Mouse (Mus musculus): ENCODE measurements around the gene Ttll9.

Gene Ttll9

DNA sequence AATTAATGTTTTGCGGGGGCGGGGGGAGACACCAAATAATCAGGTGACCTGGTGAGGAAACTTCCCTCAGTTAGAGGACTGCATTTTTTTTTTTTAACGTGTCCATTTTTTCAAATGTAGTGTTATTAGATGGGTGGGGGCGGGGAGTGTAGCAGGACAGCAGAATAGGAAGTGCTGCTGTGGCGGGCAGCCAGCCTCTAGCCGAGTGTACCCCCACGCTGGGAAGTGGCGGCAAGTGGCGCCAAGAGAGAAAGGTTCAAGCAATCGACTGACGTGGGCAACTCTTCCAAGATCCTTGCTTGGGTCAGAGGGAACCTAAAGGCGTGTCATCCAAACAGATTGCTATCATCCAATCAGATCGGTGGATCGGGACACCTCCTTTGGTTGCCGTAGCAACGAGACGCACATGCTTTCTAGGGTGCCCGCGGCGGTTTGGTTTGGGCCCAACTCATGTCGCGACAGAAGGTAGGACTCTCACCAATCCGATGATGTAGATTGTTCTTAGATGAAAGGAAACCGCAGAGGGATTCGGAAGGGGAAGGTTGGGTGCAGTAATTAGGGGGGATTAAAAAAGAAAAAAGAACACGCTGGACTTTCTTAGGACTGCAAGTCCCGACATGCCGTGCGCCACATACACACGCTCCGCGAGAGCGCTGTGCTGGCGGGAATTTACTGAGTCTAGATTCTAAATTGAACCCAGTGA, at the start of gene Ttll9:
Gene Ttll9, plus strand, starts transcription at position 395 of the 703 bp plus-strand sequence.
- DNase-seq = peak; percentile 88 to 92

GRCm38 (mm10) chr2:152913471-152913870, 48.8 kb upstream of the Ttll9 start:
- no peak for DNase-seq

GRCm38 (mm10) chr2:152914310-152915120, 47.8 kb upstream of the Ttll9 start:
- DNase-seq = peak; percentile 85 to 88

GRCm38 (mm10) chr2:152915453-152915852, 46.8 kb upstream of the Ttll9 start:
- no peak for DNase-seq

DNA sequence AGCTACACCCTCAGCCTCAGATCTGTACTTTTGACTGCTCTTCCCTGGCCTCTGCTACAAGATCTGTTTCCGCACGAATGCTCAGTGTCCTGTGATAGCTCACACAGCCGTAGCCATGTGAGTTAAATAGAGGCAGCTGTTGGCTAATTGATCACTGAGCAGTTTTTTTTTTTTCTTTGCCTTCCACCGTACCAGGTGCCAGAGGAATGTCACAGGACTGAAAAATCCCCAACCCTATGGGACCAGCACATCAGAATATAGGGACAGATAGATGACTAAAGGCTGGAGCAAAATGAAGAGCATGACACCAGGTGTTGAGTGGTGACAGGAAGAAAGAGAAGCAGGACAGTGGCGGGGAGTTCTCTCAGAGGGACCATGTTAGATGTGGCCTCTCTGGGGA, 46.2 kb upstream of the Ttll9 start:
- no peak for DNase-seq

GRCm38 (mm10) chr2:152917671-152918070, 44.6 kb upstream of the Ttll9 start:
- DNase-seq = no peak

GRCm38 (mm10) chr2:152922376-152922775, 39.9 kb upstream of the Ttll9 start:
- DNase-seq = no peak

GRCm38 (mm10) chr2:152923621-152924020, 38.7 kb upstream of the Ttll9 start:
- no peak for DNase-seq

- DNase-seq = no peak
These were observed 38.2 kb upstream of the Ttll9 start for GRCm38 (mm10) chr2:152924128-152924527.

DNA sequence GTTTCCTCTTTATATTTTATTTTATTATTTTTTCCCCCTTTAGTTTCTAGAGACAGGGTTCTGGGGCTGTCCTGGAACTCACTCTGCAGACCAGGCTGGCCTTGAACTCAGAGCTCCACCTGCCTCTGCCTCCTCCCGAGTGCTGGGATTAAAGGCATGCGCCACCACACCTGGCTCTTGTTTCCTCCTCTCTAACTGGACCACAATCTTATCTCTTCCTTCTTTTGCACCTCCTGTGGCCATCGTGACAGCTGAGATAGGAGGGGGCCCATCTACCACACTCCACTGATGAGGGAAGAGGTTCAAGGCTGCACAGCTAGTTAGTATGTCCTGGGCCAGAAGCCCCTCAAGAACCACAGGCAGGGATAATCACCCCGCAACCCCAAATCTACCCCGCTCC, 37.7 kb upstream of the Ttll9 start:
- no peak for DNase-seq

- peak; percentile 71 to 76 for DNase-seq
These were observed 37.0 kb upstream of the Ttll9 start for GRCm38 (mm10) chr2:152925189-152925872.

- DNase-seq = no peak
These were observed 35.4 kb upstream of the Ttll9 start for GRCm38 (mm10) chr2:152926896-152927295.

DNA sequence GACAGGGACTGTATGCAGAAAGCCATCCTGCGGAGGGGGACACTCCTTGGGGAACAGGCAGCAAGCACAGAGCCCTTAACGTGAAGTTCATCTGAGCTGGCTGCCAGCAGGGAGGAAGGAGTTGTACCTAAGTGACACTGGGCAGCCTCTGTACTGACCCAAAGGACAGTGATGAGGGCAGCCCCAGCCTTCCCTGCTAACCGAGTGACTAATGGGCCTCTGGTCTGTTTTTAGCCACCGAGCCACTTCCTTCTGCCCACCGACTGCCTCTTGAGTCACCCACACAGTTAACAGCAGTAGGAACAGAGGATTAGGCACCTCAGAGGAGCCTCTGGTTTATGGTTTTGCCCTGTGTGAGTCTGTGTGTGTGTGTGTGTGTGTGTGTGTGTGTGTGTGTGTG, 34.9 kb upstream of the Ttll9 start:
- DNase-seq = no peak

- DNase-seq = no peak
These were observed 33.9 kb upstream of the Ttll9 start for GRCm38 (mm10) chr2:152928219-152928987.

DNA sequence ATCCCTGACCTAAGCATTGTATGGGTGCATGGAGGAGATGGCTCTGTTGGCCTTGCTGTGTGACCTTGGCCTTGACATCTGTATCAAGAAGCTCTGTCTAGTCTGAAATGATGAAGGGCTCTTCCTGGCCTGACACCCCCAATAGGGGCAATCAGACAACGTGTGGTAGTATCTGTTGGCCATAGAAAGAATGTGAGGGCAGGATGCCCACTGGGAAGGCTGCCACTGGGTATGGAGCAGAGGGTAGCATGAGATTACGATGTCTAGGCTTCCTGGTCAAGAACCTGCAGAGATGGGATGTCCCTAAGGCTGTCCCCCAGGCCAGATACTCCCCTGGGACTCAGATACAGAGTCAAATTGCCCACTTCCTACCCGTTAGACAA, 33.3 kb upstream of the Ttll9 start:
- DNase-seq = no peak

DNA sequence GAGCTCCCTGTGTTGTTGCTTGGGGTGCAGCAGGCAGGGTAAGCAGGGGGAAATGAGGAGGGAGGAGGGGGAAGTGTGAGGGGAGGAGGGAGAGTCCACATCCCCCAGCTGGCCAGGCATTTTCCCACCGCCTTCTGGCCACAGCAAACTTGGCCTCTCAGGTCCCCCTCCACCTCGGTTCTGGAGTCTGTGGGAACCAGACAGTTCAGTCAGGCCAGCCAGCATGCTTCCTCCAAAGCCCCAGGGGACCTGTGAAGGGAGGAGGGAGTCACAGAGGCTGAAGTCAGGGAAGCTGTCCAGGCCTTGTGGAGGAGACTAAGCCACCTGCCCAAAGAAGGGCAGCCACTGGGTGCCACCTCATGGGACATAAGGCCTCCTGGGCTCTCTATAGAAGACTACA, 32.0 kb upstream of the Ttll9 start:
- DNase-seq = peak; percentile 55 to 64

GRCm38 (mm10) chr2:152931456-152932160, 30.7 kb upstream of the Ttll9 start:
- DNase-seq = peak in 1 of 2 experiments; percentile 25

GRCm38 (mm10) chr2:152933048-152933447, 29.2 kb upstream of the Ttll9 start, which contains the start of gene Foxs1:
TSS of gene Foxs1 (minus strand) at chr2:152933208.
- DNase-seq = peak; percentile 45 to 53

DNA sequence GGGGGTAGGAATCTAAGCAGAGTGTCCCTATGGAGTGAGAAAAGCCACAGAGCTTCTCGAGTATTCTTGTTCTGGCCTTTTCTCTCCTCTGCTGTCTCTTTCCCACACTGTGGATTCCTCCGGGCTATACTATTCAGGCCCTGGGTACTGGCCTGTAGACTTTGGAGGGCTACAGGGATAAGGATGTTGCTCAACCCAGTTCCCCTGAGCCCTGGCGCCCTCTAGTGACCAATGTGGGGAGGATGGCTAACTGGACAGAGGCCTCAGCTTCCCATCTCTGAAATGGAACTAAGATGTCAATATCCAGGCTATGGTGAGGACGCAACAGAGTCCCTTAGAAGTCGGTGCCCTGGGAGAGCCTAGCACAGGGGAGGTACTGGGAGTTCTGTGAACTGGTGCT, 28.7 kb upstream of the Ttll9 start:
- DNase-seq = peak; percentile 43 to 79

DNA sequence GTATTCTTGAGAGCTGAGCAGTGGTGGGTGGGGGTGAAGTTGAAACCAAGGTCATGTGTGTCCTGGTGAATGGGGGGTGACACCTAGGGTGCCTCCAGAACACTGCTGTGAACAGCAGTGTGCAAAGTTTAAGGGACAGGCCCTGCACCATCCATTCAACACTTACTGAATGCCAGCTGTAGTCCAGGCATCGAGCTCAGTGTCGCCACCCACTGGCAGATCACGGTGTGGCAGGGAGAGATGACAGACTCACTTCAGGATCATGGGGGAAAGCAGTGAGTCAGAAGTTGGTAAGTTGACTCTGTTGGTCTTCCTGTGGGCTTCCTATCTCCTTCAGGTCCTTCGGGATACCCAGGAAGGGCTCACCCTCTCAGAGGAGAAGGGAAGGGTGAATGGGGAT, 22.4 kb upstream of the Ttll9 start:
- peak; percentile 27 to 74 for DNase-seq

GRCm38 (mm10) chr2:152941106-152941505, 21.2 kb upstream of the Ttll9 start:
- no peak for DNase-seq

GRCm38 (mm10) chr2:152941776-152942175, 20.5 kb upstream of the Ttll9 start:
- no peak for DNase-seq

All from kidney, postnatal 36 days (tissue).